Mouse (Mus musculus) layer of hippocampus, postnatal 25 days (tissue): Measurements from ENCODE around the gene Inpp4b. TPM values are rescaled to one million over a fixed set of nuclear protein-coding genes. Genes with fewer than 3 reads are reported as not detected.

ENCODE experiments used
- DNase-seq, 2 experiments: peaks; one replicate each; pipeline ENCODE4 v3.0.0; 2022; ENCODE audit warnings: mixed read lengths in 2 of 2, low spot score in 1 of 2; ENCODE audit errors: extremely low spot score in 1 of 2
- total RNA-seq, 2 experiments: library from RNA; stranded (reverse); gene quantifications; 2 replicates each; pipeline ENCODE4 v1.2.3; 2021

Inpp4b gene
- total RNA-seq, 2 experiments from 2014 or later = 8.5 to 10.2 TPM

- DNase-seq = no peak
Observed at GRCm38 (mm10) chr8:81692167-81692566, 349.8 kb downstream of the Inpp4b start.

GRCm38 (mm10) chr8:81694893-81695292, 352.5 kb downstream of the Inpp4b start:
- DNase-seq = no peak

GRCm38 (mm10) chr8:81702038-81702437, 359.7 kb downstream of the Inpp4b start:
- no peak for DNase-seq

GRCm38 (mm10) chr8:81703571-81704365, 361.4 kb downstream of the Inpp4b start:
- DNase-seq = no peak

GRCm38 (mm10) chr8:81707436-81707835, 365.1 kb downstream of the Inpp4b start:
- no peak for DNase-seq

GRCm38 (mm10) chr8:81731332-81731731, 389.0 kb downstream of the Inpp4b start:
- no peak for DNase-seq

GRCm38 (mm10) chr8:81735655-81736054, 393.3 kb downstream of the Inpp4b start:
- no peak for DNase-seq

GRCm38 (mm10) chr8:81736103-81736502, 393.7 kb downstream of the Inpp4b start:
- no peak for DNase-seq

- DNase-seq = no peak
Observed at GRCm38 (mm10) chr8:81742588-81742987, 400.2 kb downstream of the Inpp4b start.

GRCm38 (mm10) chr8:81743040-81743439, 400.7 kb downstream of the Inpp4b start:
- DNase-seq = no peak

- no peak for DNase-seq
Observed at GRCm38 (mm10) chr8:81745439-81745838, 403.1 kb downstream of the Inpp4b start.

GRCm38 (mm10) chr8:81751159-81751558, 408.8 kb downstream of the Inpp4b start:
- no peak for DNase-seq

- no peak for DNase-seq
Observed at GRCm38 (mm10) chr8:81756663-81757062, 414.3 kb downstream of the Inpp4b start.

- DNase-seq = no peak
Observed at GRCm38 (mm10) chr8:81757580-81758144, 415.3 kb downstream of the Inpp4b start.

GRCm38 (mm10) chr8:81761466-81761865, 419.1 kb downstream of the Inpp4b start:
- DNase-seq = no peak

GRCm38 (mm10) chr8:81766033-81766432, 423.7 kb downstream of the Inpp4b start:
- DNase-seq = no peak

- no peak for DNase-seq
Observed at GRCm38 (mm10) chr8:81767411-81768312, 425.3 kb downstream of the Inpp4b start.

GRCm38 (mm10) chr8:81768313-81768675, 425.9 kb downstream of the Inpp4b start:
- no peak for DNase-seq

- DNase-seq = no peak
Observed at GRCm38 (mm10) chr8:81768731-81769445, 426.5 kb downstream of the Inpp4b start.

- no peak for DNase-seq
Observed at GRCm38 (mm10) chr8:81770603-81771276, 428.4 kb downstream of the Inpp4b start.
